Mouse (Mus musculus) layer of hippocampus, adult 2 months (tissue): ENCODE measurements at regions not wholly inside any gene's neighbourhood (a gene's known extent, or its start where the extent isn't known, plus 50 kb on each side); places are given as distances from the start of the nearest gene placed in this dataset.
A peak's percentile ranks its signal among the peaks of the same experiment; 100 is the strongest.

ENCODE experiments used
- DNase-seq, 2 experiments: peaks; one replicate each; pipeline ENCODE4 v3.0.0; 2022; ENCODE audit warnings: low spot score in 2 of 2
- H3K27ac ChIP-seq: fragments of 200-600 bp; 2 replicates; pipeline ENCODE4 v1.8.1; 2022
- H3K4me3 ChIP-seq: fragments of 200-600 bp; 2 replicates; pipeline ENCODE4 v1.8.1; 2022; ENCODE audit warnings: mild to moderate bottlenecking
- CTCF ChIP-seq: fragments of 200-600 bp; conservative IDR thresholded peaks from 2 replicates; pipeline ENCODE4 v1.8.1; 2022; ENCODE audit warnings: antibody characterized with exemption, mild to moderate bottlenecking, moderate library complexity

DNA sequence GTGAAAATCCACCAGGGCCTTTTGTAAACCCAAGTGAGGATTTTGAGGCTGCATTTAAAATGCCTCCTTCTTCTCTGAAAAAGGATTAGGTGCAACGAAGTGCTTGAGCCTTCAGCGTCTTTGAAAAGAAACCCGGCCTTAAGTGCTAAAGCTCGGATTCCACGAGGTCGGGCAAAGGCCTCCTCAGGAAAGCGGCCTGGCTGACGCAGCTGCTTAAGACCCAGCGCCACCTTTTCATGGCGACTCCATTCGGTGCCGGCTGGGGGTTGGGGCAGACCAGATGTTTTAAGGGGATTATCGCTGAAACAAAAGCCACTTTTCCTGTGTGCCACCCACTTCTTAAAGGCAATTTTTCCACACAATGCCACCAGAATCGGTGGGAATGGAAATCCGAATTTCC is 61.6 kb upstream of the 4932438H23Rik start:
- Histone ChIP-seq H3K4me3 (no peak overlapping the region), H3K27ac (no peak overlapping the region)
- DNase-seq, result no peak
- no peak for TF ChIP-seq CTCF

DNA sequence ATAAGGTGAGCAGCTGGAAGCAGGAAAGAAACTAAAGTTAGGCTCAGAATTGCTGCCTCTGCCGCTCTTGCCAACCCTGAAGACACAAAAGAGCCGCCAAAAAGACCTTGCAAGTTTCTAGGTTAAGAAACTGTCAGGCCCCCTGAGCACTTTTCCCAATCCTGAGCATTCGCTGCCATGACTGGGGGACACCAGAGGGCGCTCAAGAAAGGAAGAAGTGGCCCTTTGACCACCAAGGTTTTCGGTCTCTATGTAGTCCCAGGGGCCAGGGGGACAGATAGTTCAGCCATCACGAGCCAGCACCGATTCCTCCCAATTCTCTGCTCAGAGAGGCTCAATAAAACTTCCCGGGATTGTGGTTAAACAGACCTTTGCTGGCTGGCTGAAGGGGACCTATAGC is 64.6 kb upstream of the Olig2 start:
- Histone ChIP-seq H3K4me3 (no peak overlapping the region), H3K27ac (no peak overlapping the region)
- DNase-seq, result peak in 1 of 2 experiments; percentile 27
- TF ChIP-seq CTCF, result peak; percentile 75

DNA sequence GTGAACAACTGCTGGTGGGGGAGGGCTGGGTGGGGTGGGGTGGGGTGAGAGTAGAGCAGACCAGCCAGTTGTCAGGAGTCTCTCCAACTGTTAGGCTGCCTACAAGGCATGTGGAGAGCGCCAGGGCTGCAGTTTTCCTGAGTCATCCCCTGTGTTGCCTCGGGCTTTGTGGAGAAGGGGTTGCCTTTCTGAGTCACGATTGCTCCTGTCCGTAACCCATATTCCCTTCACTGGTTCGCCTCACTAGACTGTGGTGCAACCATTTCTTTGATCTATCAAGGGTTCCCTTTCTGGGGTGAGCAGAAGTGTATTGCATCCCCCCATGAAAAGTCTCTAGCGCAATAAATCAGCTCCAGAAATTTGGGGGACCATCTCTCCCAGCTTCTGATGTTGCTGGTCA is 63.6 kb upstream of the Olig2 start:
- TF ChIP-seq CTCF, result no peak
- Histone ChIP-seq H3K4me3 (no peak overlapping the region), H3K27ac (no peak overlapping the region)
- no peak for DNase-seq

DNA sequence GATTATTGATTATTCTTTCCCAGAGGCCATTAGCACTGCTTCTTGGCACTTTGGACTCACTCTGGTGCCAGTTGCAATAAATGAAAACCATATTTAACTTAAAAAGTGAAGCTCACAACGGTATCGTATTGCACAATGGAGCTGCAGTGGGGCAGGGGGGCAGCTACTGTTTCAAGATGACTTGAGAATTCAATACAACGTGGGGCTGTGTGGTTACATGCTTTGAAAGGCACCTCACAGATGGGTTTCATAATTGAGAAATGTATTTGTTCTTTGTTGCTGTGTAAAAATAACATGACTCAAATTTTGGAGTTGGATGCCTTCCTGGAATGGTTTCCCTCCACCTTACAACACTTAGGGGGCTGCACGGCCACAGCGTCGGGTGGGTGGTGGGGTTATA is 62.9 kb upstream of the Olig2 start:
- Histone ChIP-seq H3K27ac (no peak overlapping the region), H3K4me3 (no peak overlapping the region)
- no peak for TF ChIP-seq CTCF
- DNase-seq, result no peak

DNA sequence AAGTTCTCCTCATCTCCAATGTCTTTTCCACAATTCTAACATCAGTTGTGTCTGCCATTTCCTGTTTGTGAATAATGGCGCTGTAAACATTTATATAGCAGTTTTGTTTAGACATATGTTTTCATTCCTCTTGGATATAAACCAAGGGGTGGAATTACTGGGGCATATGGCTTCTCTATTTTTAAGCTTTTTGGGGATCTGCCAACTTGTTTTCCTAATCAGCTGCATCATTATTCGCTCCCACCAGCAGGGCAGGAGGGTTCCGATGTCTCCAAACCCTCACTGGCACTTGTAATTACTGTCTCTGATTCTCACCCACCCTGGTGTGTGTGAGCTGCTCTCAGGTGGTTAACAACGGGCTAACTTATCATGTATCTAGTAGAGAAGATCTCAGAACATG is 59.4 kb upstream of the Olig2 start:
- Histone ChIP-seq H3K27ac (no peak overlapping the region), H3K4me3 (no peak overlapping the region)
- TF ChIP-seq CTCF, result no peak
- no peak for DNase-seq

DNA sequence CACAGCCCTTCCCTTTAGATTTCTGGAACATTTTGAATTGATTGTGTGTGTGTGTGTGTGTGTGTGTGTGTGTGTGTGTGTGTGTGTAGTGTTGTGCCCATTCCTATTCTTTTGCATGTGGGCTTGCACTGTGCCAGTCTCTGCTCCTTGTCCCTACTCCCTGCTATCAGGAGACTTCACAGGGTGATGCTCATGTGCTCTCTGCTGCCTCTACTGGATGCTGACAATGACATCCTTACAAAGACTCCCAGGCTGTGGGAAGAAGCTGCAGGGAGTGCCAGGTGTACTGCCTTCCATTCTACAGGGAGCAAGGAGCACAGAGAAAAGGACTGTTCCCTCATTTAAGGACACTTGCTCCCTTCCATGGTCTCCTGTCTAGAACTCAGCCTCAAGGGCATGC is 58.4 kb upstream of the Olig2 start:
- DNase-seq, result peak; percentile 42 to 46
- Histone ChIP-seq H3K27ac (no peak overlapping the region), H3K4me3 (no peak overlapping the region)
- peak; percentile 76 for TF ChIP-seq CTCF

DNA sequence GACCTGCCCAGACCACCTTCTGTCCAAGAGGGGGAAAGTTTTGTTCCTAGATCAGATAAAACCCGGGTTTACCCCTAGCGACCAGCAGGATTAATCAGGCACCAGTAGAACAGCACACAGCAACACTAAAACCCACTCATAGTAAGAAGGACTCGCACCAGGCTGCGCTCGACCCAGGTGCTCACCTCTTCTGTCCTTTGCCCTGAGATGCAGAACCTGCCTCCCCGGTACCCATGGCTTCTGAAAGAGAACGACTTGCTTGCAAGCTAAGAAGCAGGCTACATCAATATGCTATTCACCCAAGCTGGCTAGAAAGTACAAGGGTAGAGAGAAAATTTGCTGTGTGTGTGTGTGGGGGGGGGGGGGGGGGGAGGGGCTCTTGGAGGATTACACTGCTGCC is 56.9 kb upstream of the Olig2 start:
- Histone ChIP-seq H3K4me3 (no peak overlapping the region), H3K27ac (no peak overlapping the region)
- no peak for DNase-seq
- no peak for TF ChIP-seq CTCF

DNA sequence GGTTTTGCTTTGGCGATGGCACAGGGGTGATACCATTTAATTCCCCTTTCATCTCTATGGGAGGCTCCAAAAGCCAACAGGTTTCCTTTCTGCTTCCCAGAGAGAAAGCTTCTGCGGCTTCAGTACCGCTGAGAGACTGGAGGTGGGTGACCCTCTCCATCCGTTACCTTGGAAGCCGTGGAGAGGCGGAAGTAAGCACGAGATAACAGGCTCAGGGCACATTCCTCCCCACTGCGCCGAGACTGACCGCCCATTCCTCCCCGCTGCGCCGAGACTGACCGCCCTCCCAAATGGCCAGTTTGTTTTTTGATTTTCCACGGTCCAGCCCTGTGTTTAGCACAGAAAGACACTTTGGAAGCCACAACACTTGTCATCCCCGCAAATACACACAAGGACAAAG is 55.4 kb upstream of the Olig2 start:
- Histone ChIP-seq H3K4me3 (peak overlapping the region; percentile 36), H3K27ac (no peak overlapping the region)
- TF ChIP-seq CTCF, result no peak
- DNase-seq, result no peak

DNA sequence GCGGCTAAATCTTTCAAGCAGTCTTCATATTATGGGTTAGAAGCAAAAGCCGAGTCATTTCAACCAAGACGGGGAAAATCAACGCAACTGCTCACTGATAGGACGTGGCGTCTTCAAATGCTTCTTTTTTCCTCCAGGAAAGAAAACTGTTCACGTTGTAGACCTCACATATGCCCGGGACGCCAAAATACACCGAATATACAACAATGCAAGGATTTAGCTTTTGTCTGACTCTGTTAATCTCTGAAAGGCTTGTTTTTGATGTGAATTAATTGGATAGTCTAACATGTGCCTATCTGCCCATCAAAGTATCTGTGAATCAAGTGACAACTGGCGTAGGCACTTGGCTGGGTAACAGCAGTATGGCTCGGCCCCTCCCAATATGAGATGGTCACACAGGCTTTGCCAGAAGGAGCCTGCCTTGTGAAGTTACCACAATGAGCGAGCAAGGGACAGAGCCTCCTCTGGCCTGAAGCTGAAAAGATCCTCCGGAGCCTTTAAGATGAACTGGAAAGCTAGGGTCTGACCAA is 53.3 kb upstream of the Olig2 start:
- H3K27ac ChIP-seq, result no peak overlapping the region
- H3K4me3 ChIP-seq, result no peak overlapping the region
- no peak for DNase-seq
- TF ChIP-seq CTCF, result no peak

DNA sequence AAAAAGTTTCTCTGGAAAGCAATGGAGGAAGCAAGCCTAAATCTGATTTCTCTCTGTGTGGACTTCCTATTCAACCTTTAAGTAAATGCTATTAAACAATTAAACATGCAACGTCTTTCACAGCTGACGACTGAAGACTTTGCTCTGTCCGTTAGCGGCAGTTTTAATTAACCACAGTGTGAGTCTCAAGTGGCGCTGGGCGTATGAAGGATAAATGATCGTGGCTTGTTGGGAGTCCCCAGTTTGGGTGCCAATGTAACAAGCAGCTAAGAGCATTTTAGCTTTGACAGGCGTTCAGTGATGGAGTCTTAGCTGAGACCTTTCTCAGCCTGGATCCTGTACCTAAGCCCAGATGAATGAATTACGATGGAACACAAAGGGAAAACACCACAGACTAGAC is 52.7 kb upstream of the Olig2 start:
- TF ChIP-seq CTCF, result no peak
- no peak overlapping the region for H3K27ac ChIP-seq
- H3K4me3 ChIP-seq, result no peak overlapping the region
- DNase-seq, result no peak

DNA sequence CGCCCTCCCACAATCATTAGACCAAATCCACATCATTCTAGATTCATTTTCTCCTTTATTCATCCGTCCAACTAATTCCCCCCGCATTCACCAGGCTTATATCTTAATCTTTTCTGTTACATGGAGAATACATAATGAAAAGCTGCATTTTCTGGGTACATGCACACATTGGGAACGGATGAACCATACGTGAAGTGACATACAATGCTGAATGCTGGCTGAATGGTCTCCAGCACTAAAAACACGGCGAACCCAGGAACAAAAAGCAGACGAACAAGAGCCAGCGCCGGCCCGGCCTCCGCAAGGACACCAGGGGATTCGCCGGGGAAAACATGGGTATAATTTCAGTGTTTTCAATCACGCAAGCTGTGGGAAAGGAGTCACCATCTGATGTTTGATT is 52.0 kb upstream of the Olig2 start:
- no peak for DNase-seq
- Histone ChIP-seq H3K4me3 (no peak overlapping the region), H3K27ac (no peak overlapping the region)
- TF ChIP-seq CTCF, result no peak

DNA sequence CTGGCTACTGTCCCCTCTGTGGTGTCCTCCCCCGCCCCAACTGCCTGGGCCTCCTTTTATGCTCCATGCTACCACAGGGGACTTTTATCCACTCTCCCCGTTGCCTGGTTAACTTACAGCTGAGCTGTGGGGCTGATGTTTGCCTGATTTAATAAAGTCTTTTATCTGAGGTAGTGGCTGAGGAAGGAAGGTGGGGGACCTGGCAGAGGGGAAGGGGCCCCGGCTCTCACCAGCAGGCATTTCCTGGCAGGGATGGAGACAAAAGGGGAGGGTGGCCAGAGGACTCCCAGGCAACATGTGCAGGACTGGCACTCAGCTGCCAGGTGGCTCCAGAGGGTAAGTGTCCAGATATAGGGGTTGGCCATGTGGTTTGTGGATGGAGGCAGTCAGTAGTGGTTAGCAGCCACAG is 51.4 kb upstream of the Olig2 start:
- H3K4me3 ChIP-seq, result no peak overlapping the region

DNA sequence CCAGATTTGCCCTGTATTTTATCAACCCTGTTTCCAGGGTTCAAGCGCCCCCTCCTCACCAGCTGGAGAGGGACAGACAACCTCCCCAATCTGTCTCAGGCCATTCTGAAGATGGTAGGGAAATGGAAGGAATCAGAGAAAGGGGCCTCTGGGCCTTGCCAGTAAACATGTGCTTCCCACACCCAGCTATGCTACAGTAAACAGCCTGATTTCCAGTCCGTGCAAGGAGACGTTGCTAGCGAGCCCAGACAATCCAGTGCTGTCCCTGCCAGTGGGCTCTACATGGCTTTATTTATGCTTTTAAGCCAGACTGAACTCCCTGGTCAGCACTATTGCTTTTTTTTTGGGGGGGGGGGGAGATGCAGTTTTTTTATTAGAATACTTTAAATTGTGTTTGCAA is 50.9 kb upstream of the Olig2 start:
- Histone ChIP-seq H3K4me3 (no peak overlapping the region), H3K27ac (no peak overlapping the region)
- TF ChIP-seq CTCF, result no peak
- DNase-seq, result no peak

More for the DNA sequence above, 51.4 kb upstream of the Olig2 start:
- DNase-seq, result no peak
- TF ChIP-seq CTCF, result no peak; the same call in 1 of the 2 replicates
- no peak overlapping the region for H3K27ac ChIP-seq
